Mouse (Mus musculus) midbrain, embryonic 14.5 days (tissue): ENCODE measurements around the gene Hs6st1. TPM values are rescaled to one million over a fixed set of nuclear protein-coding genes. Genes with fewer than 3 reads are reported as not detected.

ENCODE experiments used
- ATAC-seq: fragments of 200-750 bp; cut with Nextera tagmentation; 2 replicates; pipeline ENCODE4 v1.8.0; 2017; ENCODE audit warnings: moderate number of reproducible peaks, moderate library complexity; ENCODE audit not compliant: low FRiP score, low TSS enrichment
- DNase-seq: peaks from one replicate; pipeline ENCODE4 v3.0.0-alpha.2; 2015
- H3K27ac ChIP-seq: fragments of 300-500 bp; sonication (generic); replicated peaks from 2 replicates; pipeline ENCODE4 v1.5.1; 2014; ENCODE audit warnings: mild to moderate bottlenecking, low read depth, low read length, moderate library complexity
- H3K27me3 ChIP-seq: fragments of 300-500 bp; sonication (generic); 2 replicates; pipeline ENCODE4 v1.6.1; 2014; ENCODE audit warnings: low read length, control low read depth, mixed read lengths; ENCODE audit not compliant: control insufficient read depth, insufficient read depth
- H3K36me3 ChIP-seq: fragments of 300-500 bp; sonication (generic); 2 replicates; pipeline ENCODE4 v1.6.1; 2014; ENCODE audit warnings: low read length, control low read depth; ENCODE audit not compliant: control insufficient read depth, insufficient read depth
- H3K4me1 ChIP-seq: fragments of 300-500 bp; sonication (generic); 2 replicates; pipeline ENCODE4 v1.6.1; 2014; ENCODE audit warnings: mild to moderate bottlenecking, antibody characterized with exemption, low read length, control low read depth; ENCODE audit not compliant: control insufficient read depth, insufficient read depth
- H3K4me2 ChIP-seq: fragments of 300-500 bp; sonication (generic); 2 replicates; pipeline ENCODE4 v1.6.1; 2014; ENCODE audit warnings: mild to moderate bottlenecking, low read length, moderate library complexity
- H3K4me3 ChIP-seq: fragments of 300-500 bp; sonication (generic); replicated peaks from 2 replicates; pipeline ENCODE4 v1.5.1; 2014; ENCODE audit warnings: low read depth, low read length
- H3K9ac ChIP-seq: fragments of 300-500 bp; sonication (generic); replicated peaks from 2 replicates; pipeline ENCODE4 v1.6.1; 2014; ENCODE audit warnings: mild to moderate bottlenecking, low read length, moderate library complexity
- H3K9me3 ChIP-seq: fragments of 300-500 bp; sonication (generic); 2 replicates; pipeline ENCODE4 v1.6.1; 2016; ENCODE audit warnings: low read length, control low read depth, mixed read lengths; ENCODE audit not compliant: control insufficient read depth
- WGBS: fragments of 180-500 bp; shearing (Covaris S2); extraction: QIAGEN DNeasy Blood & Tissue Kit; methylation state at CpG from one replicate; pipeline ENCODE4 v1.1.7; 2014; 5-methylcytosine and 5-hydroxymethylcytosine counted together
- polyA plus RNA-seq: library from polyadenylated mRNA; unstranded; fragments of >200 nt; fragmentation: Nextera tagmentation; extraction: Ambion mirVana; gene quantifications from 2 replicates; pipeline ENCODE4 v1.2.1, GENCODE M21; 2014

Gene Hs6st1
- polyA plus RNA-seq, 1 experiment from 2014 or later: 18.5 TPM

GRCm38 (mm10) chr1:36062826-36063640 is 5.2 kb upstream of the Hs6st1 start:
- Histone ChIP-seq H3K4me2 (no peak overlapping the region), H3K36me3 (no peaks in the 10 kb centered on the region), H3K27me3 (no peaks in the 10 kb centered on the region), H3K9ac (no peak overlapping the region), H3K4me3 (no peak overlapping the region), H3K27ac (no peak overlapping the region), H3K4me1 (peaks cover 23% of the 10 kb centered on the region; the same call in 1 of the 2 replicates), H3K9me3 (no peaks in the 10 kb centered on the region)
- no peak for ATAC-seq
- DNase-seq: no peak
- 80% methylated on average over 9 of the region's 9 CpGs for WGBS

DNA sequence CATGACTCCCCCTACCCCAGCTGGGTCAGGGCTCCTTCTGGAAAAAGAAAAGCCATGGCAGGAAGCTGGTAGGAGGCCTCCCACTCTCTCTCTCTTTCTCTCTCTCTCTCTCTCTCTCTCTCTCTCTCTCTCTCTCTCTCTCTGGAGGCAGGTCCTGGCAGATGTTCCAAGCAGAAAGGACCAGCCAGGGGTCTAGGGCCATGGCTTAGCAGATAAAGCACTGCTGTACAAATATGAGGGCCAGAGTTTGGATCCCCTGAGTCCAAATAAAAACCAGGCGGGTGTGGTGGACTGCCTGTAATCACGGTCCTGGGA is 4.6 kb upstream of the Hs6st1 start:
- Histone ChIP-seq H3K27ac (no peak overlapping the region), H3K27me3 (no peaks in the 10 kb centered on the region), H3K9ac (no peak overlapping the region), H3K4me2 (no peak overlapping the region), H3K36me3 (no peaks in the 10 kb centered on the region), H3K4me3 (no peak overlapping the region), H3K4me1 (peaks cover 23% of the 10 kb centered on the region; the same call in 1 of the 2 replicates), H3K9me3 (no peaks in the 10 kb centered on the region)
- 63% methylated on average over 2 of the region's 2 CpGs for WGBS
- no peak for DNase-seq
- ATAC-seq: no peak

DNA sequence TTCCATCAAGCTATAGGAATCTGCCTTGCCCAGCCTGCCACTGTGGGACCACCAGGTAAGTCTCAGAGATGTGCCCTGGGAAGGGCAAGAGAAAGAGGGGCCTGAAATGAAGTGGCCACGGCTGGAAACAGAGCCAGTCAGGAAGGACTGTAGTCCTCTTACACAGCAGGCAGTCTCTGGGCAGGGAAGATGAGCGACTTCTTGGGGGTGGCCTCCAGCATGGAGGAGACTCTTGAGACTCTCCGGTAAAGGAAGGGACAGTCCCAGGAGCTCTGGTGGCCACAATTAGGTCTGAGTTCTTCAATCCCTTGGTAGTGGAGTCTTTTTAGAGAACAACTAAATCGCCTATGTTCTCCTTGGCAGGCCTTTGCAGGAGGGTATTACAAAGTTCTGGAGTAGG is 4.0 kb upstream of the Hs6st1 start:
- H3K27ac ChIP-seq: no peak overlapping the region
- WGBS: 17% methylated on average over 4 of the region's 4 CpGs
- H3K4me3 ChIP-seq: no peak overlapping the region
- no peaks in the 10 kb centered on the region for H3K27me3 ChIP-seq
- no peaks in the 10 kb centered on the region for H3K36me3 ChIP-seq
- no peak for ATAC-seq
- H3K4me2 ChIP-seq: peak overlapping the region; percentile 50
- no peaks in the 10 kb centered on the region for H3K9me3 ChIP-seq
- no peak for DNase-seq
- peaks cover 23% of the 10 kb centered on the region; the same call in 1 of the 2 replicates for H3K4me1 ChIP-seq
- no peak overlapping the region; the same call in 1 of the 2 replicates for H3K9ac ChIP-seq

DNA sequence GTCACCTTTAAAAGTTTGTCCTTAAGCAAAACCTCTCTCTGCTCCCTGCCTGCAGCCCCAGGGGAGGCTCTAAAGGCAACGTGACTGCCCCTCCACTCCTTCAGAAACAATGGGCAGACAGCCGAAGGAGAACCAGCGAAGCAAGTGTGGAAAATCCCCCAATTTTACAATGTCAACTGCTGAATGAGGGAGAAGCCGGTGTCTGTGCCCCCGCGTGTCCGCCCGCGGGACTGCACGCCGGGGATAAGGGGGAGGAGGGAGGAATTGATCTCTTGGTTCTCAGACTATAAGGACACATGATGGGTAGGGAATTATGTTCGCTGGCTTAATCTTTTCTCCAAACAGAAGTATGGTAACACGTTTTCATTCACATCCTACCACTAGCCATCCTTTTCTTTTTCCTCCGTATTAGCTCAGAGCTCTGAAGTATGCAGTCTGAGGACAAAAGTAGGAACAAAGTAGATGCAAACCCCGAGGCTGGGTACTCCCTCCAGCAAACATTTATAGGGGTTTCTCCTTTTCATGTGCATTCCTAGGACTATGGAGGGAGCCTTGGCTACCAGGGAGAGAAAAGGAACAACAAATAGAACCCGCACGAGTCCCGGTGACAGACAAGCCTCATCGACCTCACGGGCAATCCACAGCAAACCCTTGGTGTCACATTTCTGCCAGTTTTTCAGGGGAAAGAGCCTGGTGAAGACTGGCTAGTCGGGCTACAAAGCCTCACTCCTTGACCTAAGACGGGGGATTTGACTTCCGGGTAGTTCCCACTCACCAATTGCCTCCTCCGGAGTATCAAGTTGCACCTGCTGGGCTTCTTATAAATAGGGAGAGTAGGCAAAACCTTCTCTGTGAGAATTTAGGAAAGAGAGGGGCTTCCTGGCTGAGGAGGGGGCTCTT is 3.1 kb upstream of the Hs6st1 start:
- H3K4me3 ChIP-seq: peak overlapping the region; percentile 7; the same call in 1 of the 2 replicates
- DNase-seq: peak; percentile 94
- peaks cover 24% of the 10 kb centered on the region for H3K4me1 ChIP-seq
- H3K9me3 ChIP-seq: no peaks in the 10 kb centered on the region
- no peaks in the 10 kb centered on the region for H3K36me3 ChIP-seq
- no peaks in the 10 kb centered on the region for H3K27me3 ChIP-seq
- WGBS: under 1% methylated on average over 24 of the region's 24 CpGs
- peak; percentile 62 for ATAC-seq
- H3K9ac ChIP-seq: no peak overlapping the region; the same call in 1 of the 2 replicates
- H3K4me2 ChIP-seq: peak overlapping the region; percentile 50
- H3K27ac ChIP-seq: no peak overlapping the region; the same call in 1 of the 2 replicates

- DNase-seq (no peak), ATAC-seq (no peak)
- Histone ChIP-seq H3K36me3 (no peaks in the 10 kb centered on the region), H3K4me2 (peak overlapping the region; percentile 50), H3K4me1 (peaks cover 29% of the 10 kb centered on the region), H3K9ac (no peak overlapping the region), H3K4me3 (no peak overlapping the region), H3K9me3 (no peaks in the 10 kb centered on the region), H3K27me3 (no peaks in the 10 kb centered on the region), H3K27ac (no peak overlapping the region)
- 63% methylated on average over 9 of the region's 9 CpGs for WGBS
Observed at GRCm38 (mm10) chr1:36065761-36066150, 2.4 kb upstream of the Hs6st1 start.

DNA sequence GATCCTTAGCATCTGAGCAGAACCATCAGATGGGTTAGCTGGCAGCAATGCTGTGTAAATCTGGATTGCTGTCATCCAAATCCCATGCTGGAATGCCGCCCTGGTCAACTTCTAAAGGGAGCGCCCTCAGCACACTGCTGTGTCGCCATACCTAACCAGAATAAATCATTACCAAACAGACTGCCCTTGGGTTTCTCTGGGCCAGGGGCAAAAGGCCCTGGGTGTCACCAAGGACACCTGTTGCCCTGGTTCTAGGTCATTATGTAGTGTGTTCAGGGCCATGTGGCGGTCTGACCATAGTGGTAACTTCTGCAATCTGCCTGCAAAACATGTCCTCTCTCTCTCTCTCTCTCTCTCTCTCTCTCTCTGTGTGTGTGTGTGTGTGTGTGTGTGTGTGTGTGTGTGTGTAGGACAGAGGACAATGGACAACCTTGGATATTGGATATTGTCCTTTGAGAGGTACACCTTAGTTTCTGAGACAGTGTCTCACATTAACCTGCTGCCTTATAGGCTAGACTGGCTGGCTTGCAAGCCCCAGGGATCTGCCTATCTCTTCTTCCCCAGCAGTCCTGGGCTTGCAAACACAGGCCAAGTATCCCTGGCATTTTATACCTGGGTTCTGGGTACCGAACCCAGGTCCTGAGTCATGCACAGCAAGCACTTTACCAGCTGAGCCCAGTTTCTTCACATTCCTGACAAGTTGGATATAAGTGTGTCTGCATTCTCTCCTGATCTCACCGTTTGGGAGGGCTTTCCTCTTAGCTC is 1.8 kb upstream of the Hs6st1 start:
- no peak for DNase-seq
- ATAC-seq: no peak
- WGBS: 89% methylated on average over 6 of the region's 6 CpGs

DNA sequence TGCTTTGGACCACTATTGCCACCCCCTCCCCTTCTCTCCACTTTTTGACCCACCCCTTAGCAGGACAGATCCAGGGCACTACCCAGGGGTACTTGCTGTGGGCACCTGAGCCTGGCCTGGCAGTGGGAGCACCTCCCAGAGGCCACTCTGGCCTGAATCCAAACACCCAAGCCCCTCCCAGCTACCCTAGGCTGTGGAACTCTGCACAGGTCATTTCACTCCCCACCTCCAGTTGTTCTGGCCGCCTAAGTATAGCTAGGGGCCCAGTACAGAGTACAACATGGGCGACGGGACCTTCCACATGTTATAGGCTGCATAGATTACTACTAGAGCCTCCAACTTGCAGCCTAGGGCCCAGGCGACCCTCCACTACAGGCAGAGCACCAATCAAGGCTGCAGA is 999 bp upstream of the Hs6st1 start:
- H3K4me1 ChIP-seq: peaks cover 43% of the 10 kb centered on the region
- no peak for DNase-seq

More for the DNA sequence above, 1.8 kb upstream of the Hs6st1 start:
- Histone ChIP-seq H3K4me3 (no peak overlapping the region), H3K36me3 (no peaks in the 10 kb centered on the region), H3K27me3 (no peaks in the 10 kb centered on the region), H3K9me3 (no peaks in the 10 kb centered on the region), H3K27ac (no peak overlapping the region), H3K9ac (no peak overlapping the region), H3K4me1 (peaks cover 35% of the 10 kb centered on the region), H3K4me2 (no peak overlapping the region)

DNA sequence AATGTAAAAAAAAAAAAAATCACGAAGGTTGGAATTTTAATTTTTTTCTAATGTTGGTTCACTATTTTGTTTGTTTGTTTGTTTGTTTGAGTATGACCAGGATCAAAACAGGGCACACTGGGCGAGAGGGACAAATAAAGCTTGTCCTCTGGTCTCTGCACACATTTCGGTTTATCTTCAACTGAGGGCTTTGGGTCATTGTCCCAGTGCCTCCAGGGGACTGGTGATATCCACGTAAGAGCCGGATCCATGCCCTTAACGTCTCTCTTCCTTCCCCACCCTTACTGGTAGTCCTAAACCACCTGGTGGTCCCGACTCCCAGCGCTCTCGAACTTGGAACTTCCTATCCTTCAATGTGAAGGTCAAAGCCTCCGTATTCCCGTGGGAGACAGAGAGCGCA is 589 bp upstream of the Hs6st1 start:
- WGBS: 19% methylated on average over 12 of the region's 12 CpGs
- no peak for ATAC-seq

More for the DNA sequence above, 999 bp upstream of the Hs6st1 start:
- ATAC-seq: no peak
- H3K4me2 ChIP-seq: no peak overlapping the region
- no peak overlapping the region for H3K4me3 ChIP-seq
- H3K9me3 ChIP-seq: no peaks in the 10 kb centered on the region
- 73% methylated on average over 4 of the region's 4 CpGs for WGBS
- H3K27ac ChIP-seq: no peak overlapping the region
- H3K27me3 ChIP-seq: no peaks in the 10 kb centered on the region
- no peaks in the 10 kb centered on the region for H3K36me3 ChIP-seq
- no peak overlapping the region for H3K9ac ChIP-seq

More for the DNA sequence above, 589 bp upstream of the Hs6st1 start:
- DNase-seq: no peak
- Histone ChIP-seq H3K9me3 (no peaks in the 10 kb centered on the region), H3K4me1 (peaks cover 47% of the 10 kb centered on the region), H3K4me2 (peak overlapping the region; percentile 96), H3K27ac (peak overlapping the region; percentile 87), H3K27me3 (no peaks in the 10 kb centered on the region), H3K9ac (peak overlapping the region; percentile 80), H3K4me3 (peak overlapping the region; percentile 87), H3K36me3 (no peaks in the 10 kb centered on the region)
